Mouse (Mus musculus): ENCODE measurements at regions not wholly inside any gene's neighbourhood (a gene's known extent, or its start where the extent isn't known, plus 50 kb on each side); places are given as distances from the start of the nearest gene placed in this dataset.

DNA sequence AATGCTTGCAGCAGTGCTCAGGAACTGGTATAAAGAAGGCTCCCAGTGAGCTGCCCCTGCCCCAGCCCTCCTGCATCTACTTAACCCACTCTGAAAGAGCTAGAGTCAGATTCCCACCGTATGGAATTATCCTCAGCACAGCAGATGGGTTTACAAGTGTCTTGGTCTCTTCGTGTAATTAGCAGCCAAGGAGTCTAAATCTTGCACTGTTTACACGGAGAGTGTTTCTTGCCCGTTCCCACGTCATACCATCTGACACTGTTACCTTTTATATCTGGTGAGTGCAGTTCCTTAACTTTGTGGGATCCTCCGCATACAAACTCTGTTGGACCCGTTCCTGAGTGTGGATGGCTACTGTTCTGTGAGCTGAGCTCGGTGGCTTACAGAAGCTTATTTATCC lies 167.5 kb upstream of the Ntf3 start:
- H3K4me3 ChIP-seq (ENCODE audit: low read depth, low read length) = no peak overlapping the region
- no peak overlapping the region for H3K4me2 ChIP-seq (ENCODE audit: low read depth, low read length)
- no peak overlapping the region for H3K27ac ChIP-seq (ENCODE audit: low read depth)
- H3K9ac ChIP-seq (replicated peaks; ENCODE audit: low read depth, low read length) = no peak overlapping the region
- H3K4me1 ChIP-seq (ENCODE audit: control insufficient read depth, insufficient read depth) = no peaks in the 10 kb centered on the region
- no peaks in the 10 kb centered on the region for H3K9me3 ChIP-seq (replicated peaks; ENCODE audit: control insufficient read depth, low read length)
- no peak for DNase-seq (ENCODE audit: low spot score)
- H3K27me3 ChIP-seq (ENCODE audit: control insufficient read depth, insufficient read depth, low read length) = no peaks in the 10 kb centered on the region
- WGBS = 79% methylated on average over 8 of the region's 8 CpGs
- no peak for ATAC-seq (ENCODE audit: insufficient read depth, low read depth)
- no peaks in the 10 kb centered on the region for H3K36me3 ChIP-seq (replicated peaks; ENCODE audit: control insufficient read depth, insufficient read depth, low read length)
- TF ChIP-seq EP300 (IDR thresholded peaks at IDR 0.05; ENCODE audit: low read depth) = no peak
- no peak for TF ChIP-seq CTCF (IDR thresholded peaks at IDR 0.05; ENCODE audit: low read depth)

DNA sequence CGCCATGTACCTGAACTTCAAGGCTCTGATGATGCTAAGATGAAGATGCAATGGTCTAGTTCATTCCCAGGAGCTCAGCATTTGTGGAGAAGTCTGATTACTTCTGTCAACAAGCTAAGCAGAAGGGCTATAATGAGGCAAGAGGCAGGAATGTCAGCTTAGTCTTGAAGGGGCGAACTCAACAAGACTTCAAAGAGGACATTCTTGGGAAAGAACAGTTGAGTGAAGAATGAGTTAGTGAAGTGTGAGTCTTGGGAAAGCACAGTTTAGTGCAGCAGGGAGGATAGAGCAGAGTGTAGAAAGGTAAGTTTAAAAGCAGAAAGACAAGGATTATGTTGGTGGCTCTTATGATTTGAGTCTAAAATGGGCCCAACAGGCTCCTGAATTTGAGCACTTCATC lies 160.5 kb upstream of the Ntf3 start:
- Histone ChIP-seq H3K9me3 (replicated peaks; ENCODE audit: control insufficient read depth, low read length) (no peaks in the 10 kb centered on the region), H3K27ac (ENCODE audit: low read depth) (no peak overlapping the region), H3K4me3 (ENCODE audit: low read depth, low read length) (no peak overlapping the region), H3K36me3 (replicated peaks; ENCODE audit: control insufficient read depth, insufficient read depth, low read length) (no peaks in the 10 kb centered on the region), H3K4me2 (ENCODE audit: low read depth, low read length) (no peak overlapping the region), H3K9ac (replicated peaks; ENCODE audit: low read depth, low read length) (no peak overlapping the region), H3K27me3 (ENCODE audit: control insufficient read depth, insufficient read depth, low read length) (no peaks in the 10 kb centered on the region), H3K4me1 (ENCODE audit: control insufficient read depth, insufficient read depth) (no peaks in the 10 kb centered on the region)
- ATAC-seq (ENCODE audit: insufficient read depth, low read depth) = no peak
- WGBS = 70% methylated on average over 2 of the region's 2 CpGs
- DNase-seq (ENCODE audit: low spot score) = no peak
- no peak for TF ChIP-seq EP300 (IDR thresholded peaks at IDR 0.05; ENCODE audit: low read depth)
- TF ChIP-seq CTCF (IDR thresholded peaks at IDR 0.05; ENCODE audit: low read depth) = no peak

DNA sequence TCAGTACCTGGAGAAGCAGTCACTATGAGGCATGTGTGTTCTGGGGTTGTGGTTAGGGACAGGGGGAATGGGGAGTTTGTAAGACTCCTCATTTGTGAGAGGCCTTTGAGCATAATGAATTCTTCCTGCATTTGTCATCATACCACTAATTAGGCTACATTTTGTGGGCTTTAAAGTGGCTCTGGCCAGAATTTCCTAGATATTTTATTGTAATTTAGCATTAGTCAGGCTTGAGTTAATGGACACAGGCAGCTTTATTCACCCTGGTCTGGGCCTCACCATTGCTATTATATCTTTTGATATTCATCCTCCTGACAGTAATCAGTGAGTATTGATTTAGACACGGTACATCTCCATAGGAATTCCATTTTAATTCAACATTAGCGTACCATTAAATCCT lies 151.8 kb upstream of the Ntf3 start:
- Histone ChIP-seq H3K27me3 (ENCODE audit: control insufficient read depth, insufficient read depth, low read length) (no peaks in the 10 kb centered on the region), H3K4me3 (ENCODE audit: low read depth, low read length) (no peak overlapping the region), H3K4me1 (ENCODE audit: control insufficient read depth, insufficient read depth) (no peaks in the 10 kb centered on the region), H3K4me2 (ENCODE audit: low read depth, low read length) (no peak overlapping the region), H3K36me3 (replicated peaks; ENCODE audit: control insufficient read depth, insufficient read depth, low read length) (no peaks in the 10 kb centered on the region), H3K27ac (ENCODE audit: low read depth) (no peak overlapping the region), H3K9me3 (replicated peaks; ENCODE audit: control insufficient read depth, low read length) (no peaks in the 10 kb centered on the region), H3K9ac (replicated peaks; ENCODE audit: low read depth, low read length) (no peak overlapping the region)
- ATAC-seq (ENCODE audit: insufficient read depth, low read depth) (no peak), DNase-seq (ENCODE audit: low spot score) (no peak)
- TF ChIP-seq EP300 (IDR thresholded peaks at IDR 0.05; ENCODE audit: low read depth) = no peak
- TF ChIP-seq CTCF (IDR thresholded peaks at IDR 0.05; ENCODE audit: low read depth) = no peak
- WGBS = 94% methylated on average over 2 of the region's 2 CpGs

DNA sequence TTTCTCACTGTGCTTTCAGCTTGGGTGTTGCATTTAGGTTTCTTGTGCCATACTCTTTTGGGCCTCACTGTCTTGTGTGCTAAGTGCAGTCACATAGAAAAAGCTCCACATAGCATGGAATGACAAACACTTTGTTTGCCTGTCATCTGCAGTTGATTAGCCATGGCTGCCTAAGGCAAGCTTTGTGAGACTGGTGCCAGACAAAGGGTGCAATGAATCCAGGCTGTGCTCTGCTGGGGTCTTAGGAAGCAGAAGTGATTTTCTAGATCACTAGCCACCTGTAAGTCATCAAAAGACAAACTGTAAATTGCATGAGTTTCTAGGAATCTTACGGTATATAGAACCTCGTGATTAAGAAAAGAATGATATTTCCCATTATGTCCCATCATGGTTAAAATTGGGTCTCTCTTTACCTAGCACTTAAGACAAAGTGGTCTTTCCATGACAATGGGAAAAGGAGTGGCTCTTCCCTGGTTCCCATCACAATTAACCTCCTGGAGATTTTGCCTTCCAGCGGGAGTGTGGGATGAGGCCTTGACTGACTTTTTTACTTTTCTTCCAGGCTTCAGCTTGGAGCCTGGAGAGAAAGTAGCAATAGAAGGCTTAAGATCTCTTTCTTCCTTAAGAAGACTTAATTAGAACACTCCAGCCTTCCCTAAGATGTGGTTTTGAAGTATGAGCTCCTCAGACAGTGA lies 144.2 kb upstream of the Ntf3 start:
- WGBS = 86% methylated on average over 3 of the region's 3 CpGs
- H3K4me3 ChIP-seq (ENCODE audit: low read depth, low read length) = no peak overlapping the region

DNA sequence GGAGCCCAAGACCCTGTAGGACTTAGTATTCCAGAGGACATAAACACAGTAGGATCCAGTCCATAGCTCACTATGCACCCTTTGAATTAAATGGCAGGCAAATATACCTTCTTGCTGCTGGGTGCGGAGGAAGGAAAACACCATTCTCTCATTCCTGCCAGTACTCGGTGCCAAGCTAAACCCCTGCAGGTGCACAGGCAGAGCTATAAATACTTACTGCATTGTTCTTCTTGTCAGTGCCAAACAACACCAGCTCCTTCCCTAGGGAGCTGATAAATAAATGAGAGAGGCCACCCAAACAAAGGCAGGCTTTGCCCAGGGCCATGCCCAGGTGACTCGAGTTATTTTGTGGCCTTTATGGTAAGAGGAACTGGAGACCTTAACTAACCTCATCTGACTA lies 136.4 kb upstream of the Ntf3 start:
- H3K4me3 ChIP-seq (ENCODE audit: low read depth, low read length) = no peak overlapping the region
- no peak for DNase-seq (ENCODE audit: low spot score)
- no peaks in the 10 kb centered on the region for H3K27me3 ChIP-seq (ENCODE audit: control insufficient read depth, insufficient read depth, low read length)
- no peak overlapping the region for H3K4me2 ChIP-seq (ENCODE audit: low read depth, low read length)
- H3K9ac ChIP-seq (replicated peaks; ENCODE audit: low read depth, low read length) = no peak overlapping the region
- no peaks in the 10 kb centered on the region for H3K9me3 ChIP-seq (replicated peaks; ENCODE audit: control insufficient read depth, low read length)
- H3K36me3 ChIP-seq (replicated peaks; ENCODE audit: control insufficient read depth, insufficient read depth, low read length) = no peaks in the 10 kb centered on the region
- 36% methylated on average over 3 of the region's 3 CpGs for WGBS
- TF ChIP-seq EP300 (IDR thresholded peaks at IDR 0.05; ENCODE audit: low read depth) (no peak), CTCF (IDR thresholded peaks at IDR 0.05; ENCODE audit: low read depth) (no peak)
- H3K27ac ChIP-seq (ENCODE audit: low read depth) = no peak overlapping the region
- ATAC-seq (ENCODE audit: insufficient read depth, low read depth) = 0 out of 2 replicates have a peak, but pooled peaks have one; percentile 30
- H3K4me1 ChIP-seq (ENCODE audit: control insufficient read depth, insufficient read depth) = peaks cover 8% of the 10 kb centered on the region; the same call in 1 of the 2 replicates

More for the DNA sequence above, 144.2 kb upstream of the Ntf3 start:
- no peaks in the 10 kb centered on the region for H3K9me3 ChIP-seq (replicated peaks; ENCODE audit: control insufficient read depth, low read length)
- no peak overlapping the region for H3K9ac ChIP-seq (replicated peaks; ENCODE audit: low read depth, low read length)
- no peak overlapping the region for H3K27ac ChIP-seq (ENCODE audit: low read depth)
- DNase-seq (ENCODE audit: low spot score) (no peak), ATAC-seq (ENCODE audit: insufficient read depth, low read depth) (no peak)
- no peaks in the 10 kb centered on the region for H3K36me3 ChIP-seq (replicated peaks; ENCODE audit: control insufficient read depth, insufficient read depth, low read length)
- H3K4me1 ChIP-seq (ENCODE audit: control insufficient read depth, insufficient read depth) = no peaks in the 10 kb centered on the region
- H3K27me3 ChIP-seq (ENCODE audit: control insufficient read depth, insufficient read depth, low read length) = no peaks in the 10 kb centered on the region
- TF ChIP-seq CTCF (IDR thresholded peaks at IDR 0.05; ENCODE audit: low read depth) (no peak), EP300 (IDR thresholded peaks at IDR 0.05; ENCODE audit: low read depth) (no peak)
- H3K4me2 ChIP-seq (ENCODE audit: low read depth, low read length) = no peak overlapping the region

DNA sequence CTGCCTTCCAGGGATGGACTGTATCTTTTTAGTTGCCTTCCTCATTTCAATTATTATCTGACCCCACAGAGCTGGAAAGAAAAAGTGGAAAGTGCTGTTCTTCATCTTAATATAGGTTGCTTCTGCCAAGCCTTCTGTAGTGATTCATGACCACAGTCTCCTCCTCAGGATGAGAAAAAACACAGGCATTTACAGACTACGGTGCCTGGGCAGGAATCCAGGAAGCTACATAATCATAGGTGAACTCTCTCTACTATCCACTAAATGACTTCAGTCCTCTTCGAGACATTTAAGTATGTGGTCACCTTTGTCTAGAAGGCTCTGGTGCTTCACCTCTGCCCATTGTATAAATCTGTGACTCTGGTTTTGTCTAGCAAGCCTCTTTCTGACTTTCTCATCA lies 124.9 kb upstream of the Ntf3 start:
- ATAC-seq (ENCODE audit: insufficient read depth, low read depth) = no peak
- DNase-seq (ENCODE audit: low spot score) = no peak
- Histone ChIP-seq H3K4me1 (ENCODE audit: control insufficient read depth, insufficient read depth) (no peaks in the 10 kb centered on the region), H3K36me3 (replicated peaks; ENCODE audit: control insufficient read depth, insufficient read depth, low read length) (no peaks in the 10 kb centered on the region), H3K27me3 (ENCODE audit: control insufficient read depth, insufficient read depth, low read length) (no peaks in the 10 kb centered on the region), H3K9ac (replicated peaks; ENCODE audit: low read depth, low read length) (no peak overlapping the region), H3K27ac (ENCODE audit: low read depth) (no peak overlapping the region), H3K4me3 (ENCODE audit: low read depth, low read length) (no peak overlapping the region), H3K4me2 (ENCODE audit: low read depth, low read length) (no peak overlapping the region), H3K9me3 (replicated peaks; ENCODE audit: control insufficient read depth, low read length) (no peaks in the 10 kb centered on the region)
- TF ChIP-seq CTCF (IDR thresholded peaks at IDR 0.05; ENCODE audit: low read depth) (no peak), EP300 (IDR thresholded peaks at IDR 0.05; ENCODE audit: low read depth) (no peak)
- WGBS = 58% methylated on average over 2 of the region's 2 CpGs
